Mouse (Mus musculus) thymus, adult 2 months (tissue): ENCODE data around the gene Fam160a1.

Source experiments
- CTCF ChIP-seq: fragments of 200-500 bp; IDR thresholded peaks from 2 replicates; pipeline ENCODE4 v1.5.1; 2012; ENCODE audit warnings: mild to moderate bottlenecking, control low read depth, low read length, moderate library complexity, borderline replicate concordance; ENCODE audit not compliant: control insufficient read depth, poor library complexity, insufficient read depth; ENCODE audit errors: extremely low read depth
- POLR2A ChIP-seq: fragments of 200-500 bp; IDR thresholded peaks from 2 replicates; pipeline ENCODE4 v1.6.1; 2012; ENCODE audit warnings: mild to moderate bottlenecking, low read length, control low read depth, moderate library complexity; ENCODE audit not compliant: control insufficient read depth, poor library complexity, insufficient read depth; ENCODE audit errors: extremely low read depth

DNA sequence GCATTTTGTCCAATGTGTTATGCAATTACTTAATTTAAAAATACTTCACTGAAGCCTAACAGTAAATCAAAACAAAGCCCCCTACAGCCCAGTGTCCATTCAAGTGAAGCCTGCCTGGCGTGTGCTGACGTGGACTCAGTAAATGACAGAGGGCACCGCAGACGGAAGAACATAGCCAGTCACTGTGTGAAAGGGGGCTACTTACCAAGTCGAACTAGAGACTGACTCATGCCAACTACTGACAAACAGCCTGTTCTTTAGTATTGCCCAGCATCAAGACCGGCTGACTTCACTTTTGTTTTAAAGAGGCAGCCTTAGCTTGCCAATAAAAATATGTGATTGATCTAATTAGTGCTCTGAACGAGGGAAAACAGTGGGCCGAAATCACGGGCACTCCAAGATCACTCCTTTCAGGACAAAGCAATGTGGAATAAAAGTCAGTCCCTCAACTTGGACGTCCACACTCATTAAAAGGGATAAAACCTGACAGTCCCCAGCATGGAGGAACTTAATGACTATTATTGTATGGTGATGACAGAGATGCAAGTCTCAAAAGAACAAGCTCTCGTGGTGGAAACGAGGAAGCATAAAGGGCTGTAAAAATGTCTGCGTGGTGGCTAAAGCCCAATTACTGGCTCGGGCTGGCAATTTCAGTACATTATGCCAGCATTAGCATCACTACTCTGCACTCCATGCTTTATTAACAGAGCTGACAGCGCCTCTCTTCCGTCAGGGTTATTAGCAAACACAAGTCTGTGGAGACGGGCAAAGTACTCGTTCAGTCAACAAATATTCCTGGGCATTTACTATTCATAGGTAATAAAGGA is 52.9 kb downstream of the Fam160a1 start:
- TF ChIP-seq CTCF (no peak), POLR2A (no peak)
